Mouse (Mus musculus) forebrain, embryonic 12.5 days (tissue): ENCODE data around the gene Fto. TPM values are rescaled to one million over a fixed set of nuclear protein-coding genes. Genes with fewer than 3 reads are reported as not detected.

Experiments
- ATAC-seq: fragments of 200-750 bp; cut with Nextera tagmentation; 2 replicates; pipeline ENCODE4 v1.8.0; 2017; ENCODE audit warnings: moderate TSS enrichment; ENCODE audit not compliant: low FRiP score
- H3K27ac ChIP-seq: fragments of 300-500 bp; sonication (generic); 2 replicates; pipeline ENCODE4 v1.5.1; 2016; ENCODE audit warnings: mild to moderate bottlenecking
- H3K27me3 ChIP-seq: fragments of 300-500 bp; sonication (generic); 2 replicates; pipeline ENCODE4 v1.6.1; 2016; ENCODE audit warnings: mild to moderate bottlenecking
- H3K36me3 ChIP-seq: fragments of 300-500 bp; sonication (generic); replicated peaks from 2 replicates; pipeline ENCODE4 v1.6.1; 2016; ENCODE audit warnings: mild to moderate bottlenecking
- H3K4me1 ChIP-seq: fragments of 300-500 bp; sonication (generic); 2 replicates; pipeline ENCODE4 v1.6.1; 2016
- H3K4me2 ChIP-seq: fragments of 300-500 bp; sonication (generic); 2 replicates; pipeline ENCODE4 v1.6.1; 2016; ENCODE audit warnings: mild to moderate bottlenecking, moderate library complexity
- H3K4me3 ChIP-seq: fragments of 300-500 bp; sonication (generic); replicated peaks from 2 replicates; pipeline ENCODE4 v1.5.1; 2016; ENCODE audit warnings: mild to moderate bottlenecking
- H3K9ac ChIP-seq: fragments of 300-500 bp; sonication (generic); 2 replicates; pipeline ENCODE4 v1.6.1; 2016; ENCODE audit warnings: mild to moderate bottlenecking
- H3K9me3 ChIP-seq: fragments of 300-500 bp; sonication (generic); 2 replicates; pipeline ENCODE4 v1.6.1; 2016
- WGBS: fragments of 180-500 bp; shearing (Covaris S2); methylation state at CpG from one replicate; pipeline ENCODE4 v1.1.7; 2016; 5-methylcytosine and 5-hydroxymethylcytosine counted together
- polyA plus RNA-seq: library from polyadenylated mRNA; unstranded; fragments of >200 nt; fragmentation: Nextera tagmentation; extraction: Ambion mirVana; gene quantifications from 2 replicates; pipeline ENCODE4 v1.2.1, GENCODE M21; 2016

Gene Fto
- polyA plus RNA-seq, 1 experiment from 2014 or later: 105 TPM

GRCm38 (mm10) chr8:91576086-91576917, 263.0 kb downstream of the Fto start:
- Histone ChIP-seq H3K4me3 (no peak overlapping the region), H3K27ac (no peak overlapping the region), H3K27me3 (peaks cover 31% of the 10 kb centered on the region), H3K4me1 (peaks cover 39% of the 10 kb centered on the region), H3K4me2 (no peak overlapping the region), H3K9ac (no peak overlapping the region), H3K9me3 (no peaks in the 10 kb centered on the region), H3K36me3 (no peaks in the 10 kb centered on the region)
- no peak for ATAC-seq
- WGBS: 16% methylated on average over 17 of the region's 17 CpGs

GRCm38 (mm10) chr8:91576918-91577241, 263.6 kb downstream of the Fto start:
- Histone ChIP-seq H3K36me3 (no peaks in the 10 kb centered on the region), H3K4me3 (no peak overlapping the region), H3K9me3 (no peaks in the 10 kb centered on the region), H3K4me1 (peaks cover 34% of the 10 kb centered on the region), H3K9ac (no peak overlapping the region), H3K27me3 (peaks cover 31% of the 10 kb centered on the region), H3K4me2 (no peak overlapping the region), H3K27ac (no peak overlapping the region)
- WGBS: 25% methylated on average over 6 of the region's 6 CpGs
- no peak for ATAC-seq

GRCm38 (mm10) chr8:91577605-91578004, 264.3 kb downstream of the Fto start:
- peaks cover 27% of the 10 kb centered on the region for H3K4me1 ChIP-seq
- H3K27me3 ChIP-seq: peaks cover 26% of the 10 kb centered on the region
- no peak overlapping the region for H3K27ac ChIP-seq
- no peaks in the 10 kb centered on the region for H3K9me3 ChIP-seq
- WGBS: 93% methylated on average over 3 of the region's 3 CpGs
- no peak overlapping the region for H3K4me3 ChIP-seq
- ATAC-seq: no peak
- no peak overlapping the region for H3K9ac ChIP-seq
- no peak overlapping the region for H3K4me2 ChIP-seq
- H3K36me3 ChIP-seq: no peaks in the 10 kb centered on the region

DNA sequence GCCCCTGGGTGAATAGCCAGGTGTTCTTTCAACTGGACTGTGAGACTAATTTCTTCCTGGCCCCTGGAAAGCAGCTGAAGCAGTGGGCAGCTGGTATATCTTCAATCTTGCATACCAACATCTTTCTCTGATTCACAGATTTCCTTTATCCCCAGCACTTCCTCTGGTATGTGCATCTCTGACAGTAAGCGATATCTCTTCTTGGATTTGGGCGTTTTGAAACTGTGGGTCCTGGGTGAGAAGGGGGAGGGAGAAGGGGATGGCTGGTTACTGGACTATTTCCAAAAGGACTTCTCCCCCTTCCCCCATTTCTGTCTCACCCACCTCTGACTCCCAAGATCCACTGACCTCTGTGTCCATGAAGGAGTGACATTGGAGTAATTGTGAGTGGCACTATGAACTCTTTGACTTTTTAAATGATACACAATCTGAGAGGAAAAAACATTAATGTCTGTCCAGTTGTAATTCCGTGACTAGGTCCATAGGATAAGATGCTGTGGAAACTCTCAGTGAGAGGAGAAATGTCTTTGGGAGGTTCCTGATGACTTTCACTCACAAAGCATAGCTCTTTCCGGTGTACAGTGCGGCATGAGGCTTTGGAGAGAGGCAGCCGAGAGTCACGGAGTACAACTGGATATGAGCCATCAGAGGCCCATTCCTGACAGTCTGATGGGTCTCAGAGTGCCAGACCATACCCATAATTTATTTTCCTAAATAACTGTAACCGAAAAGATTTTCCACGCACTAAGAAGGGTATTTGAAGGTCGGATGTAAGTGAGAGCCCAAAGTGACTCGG, 271.5 kb downstream of the Fto start:
- 88% methylated on average over 11 of the region's 11 CpGs for WGBS

GRCm38 (mm10) chr8:91592436-91593105, 279.2 kb downstream of the Fto start:
- no peak for ATAC-seq
- no peak overlapping the region for H3K27ac ChIP-seq

More for the DNA sequence above, 271.5 kb downstream of the Fto start:
- Histone ChIP-seq H3K36me3 (no peaks in the 10 kb centered on the region), H3K27me3 (0 out of 2 replicates have a peak, but pooled peaks cover 3% of the 10 kb centered on the region), H3K4me1 (no peaks in the 10 kb centered on the region), H3K27ac (no peak overlapping the region), H3K9ac (no peak overlapping the region), H3K4me3 (no peak overlapping the region), H3K4me2 (no peak overlapping the region), H3K9me3 (no peaks in the 10 kb centered on the region)
- ATAC-seq: no peak

DNA sequence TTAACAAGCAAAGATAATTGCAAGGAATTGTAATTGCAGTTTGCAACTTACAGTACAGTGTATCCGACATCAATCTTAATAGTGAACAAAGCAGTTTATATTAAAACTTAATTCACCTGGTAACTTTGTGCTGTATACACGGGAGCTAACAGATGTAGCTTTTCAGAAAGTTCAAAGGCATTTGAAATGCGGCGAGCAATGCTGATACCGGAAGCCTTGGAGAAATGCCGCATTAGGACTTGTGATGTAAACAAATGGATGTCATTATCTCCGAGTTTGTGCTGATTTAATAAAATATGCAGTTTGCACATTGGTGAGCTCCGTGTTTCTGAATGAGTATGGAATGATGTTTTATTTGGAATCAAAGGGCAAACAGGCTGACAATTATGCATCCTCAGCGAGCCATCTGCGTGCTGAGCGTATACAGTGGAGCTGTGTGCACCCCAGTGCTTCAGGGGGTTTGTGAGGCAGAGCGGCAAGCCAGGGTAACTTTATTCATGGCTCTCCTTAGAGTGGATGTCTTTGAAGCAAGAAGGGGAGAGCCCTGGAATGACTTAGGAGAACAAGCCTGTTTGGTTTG, 280.0 kb downstream of the Fto start:
- H3K9me3 ChIP-seq: no peaks in the 10 kb centered on the region
- H3K36me3 ChIP-seq: no peaks in the 10 kb centered on the region
- H3K4me1 ChIP-seq: peaks cover 28% of the 10 kb centered on the region
- peaks cover 30% of the 10 kb centered on the region for H3K27me3 ChIP-seq
- no peak overlapping the region for H3K27ac ChIP-seq
- H3K4me2 ChIP-seq: no peak overlapping the region
- no peak overlapping the region for H3K4me3 ChIP-seq
- WGBS: 54% methylated on average over 12 of the region's 12 CpGs
- H3K9ac ChIP-seq: no peak overlapping the region
- ATAC-seq: no peak

More at GRCm38 (mm10) chr8:91592436-91593105, 279.2 kb downstream of the Fto start:
- H3K4me2 ChIP-seq: no peak overlapping the region
- WGBS: 20% methylated on average over 10 of the region's 10 CpGs
- peaks cover 27% of the 10 kb centered on the region for H3K27me3 ChIP-seq
- H3K4me3 ChIP-seq: no peak overlapping the region
- no peak overlapping the region for H3K9ac ChIP-seq
- peaks cover 28% of the 10 kb centered on the region for H3K4me1 ChIP-seq
- no peaks in the 10 kb centered on the region for H3K36me3 ChIP-seq
- no peaks in the 10 kb centered on the region for H3K9me3 ChIP-seq

DNA sequence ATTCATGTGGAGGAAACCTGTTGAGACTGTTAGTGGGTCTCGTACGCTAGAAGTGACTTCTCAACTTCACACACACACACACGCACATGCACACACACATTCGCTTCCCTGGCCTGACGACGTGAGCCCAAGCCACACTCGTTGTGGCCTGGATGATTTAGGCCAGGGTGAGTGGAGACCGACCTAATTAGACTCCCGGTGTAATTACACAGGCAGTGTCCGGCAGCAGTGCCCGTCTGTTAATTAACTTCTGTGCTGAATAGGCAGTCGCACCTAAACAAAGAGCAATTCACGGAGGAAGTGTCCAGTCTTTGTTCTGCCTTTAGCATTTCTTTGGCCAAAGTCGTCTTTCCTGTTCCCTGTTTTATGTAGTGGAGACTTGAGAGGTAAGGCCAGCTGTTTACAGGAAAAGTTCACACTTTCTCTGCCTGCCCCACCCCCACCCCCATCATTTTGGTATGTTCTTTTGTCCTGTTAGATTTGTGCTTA, 286.1 kb downstream of the Fto start:
- Histone ChIP-seq H3K36me3 (no peaks in the 10 kb centered on the region), H3K9ac (no peak overlapping the region), H3K4me2 (no peak overlapping the region), H3K27me3 (peaks cover 20% of the 10 kb centered on the region), H3K27ac (no peak overlapping the region), H3K4me3 (no peak overlapping the region), H3K9me3 (no peaks in the 10 kb centered on the region), H3K4me1 (peaks cover 11% of the 10 kb centered on the region)
- 15% methylated on average over 14 of the region's 14 CpGs for WGBS
- no peak for ATAC-seq

GRCm38 (mm10) chr8:91603751-91604150, 290.4 kb downstream of the Fto start:
- Histone ChIP-seq H3K27me3 (peaks cover 14% of the 10 kb centered on the region), H3K36me3 (no peaks in the 10 kb centered on the region), H3K4me2 (no peak overlapping the region), H3K27ac (no peak overlapping the region), H3K9me3 (no peaks in the 10 kb centered on the region), H3K4me3 (no peak overlapping the region), H3K4me1 (peaks cover 11% of the 10 kb centered on the region), H3K9ac (no peak overlapping the region)
- no peak for ATAC-seq
- WGBS: 94% methylated on average over 9 of the region's 9 CpGs

- no peak overlapping the region for H3K27ac ChIP-seq
- peaks cover 4% of the 10 kb centered on the region for H3K4me1 ChIP-seq
- H3K9me3 ChIP-seq: no peaks in the 10 kb centered on the region
- H3K27me3 ChIP-seq: peaks cover 28% of the 10 kb centered on the region
- H3K4me3 ChIP-seq: no peak overlapping the region
- no peak for ATAC-seq
- 84% methylated on average over 8 of the region's 8 CpGs for WGBS
- no peaks in the 10 kb centered on the region for H3K36me3 ChIP-seq
- H3K9ac ChIP-seq: no peak overlapping the region
- no peak overlapping the region for H3K4me2 ChIP-seq
Observed at GRCm38 (mm10) chr8:91605901-91606300, 292.6 kb downstream of the Fto start.

DNA sequence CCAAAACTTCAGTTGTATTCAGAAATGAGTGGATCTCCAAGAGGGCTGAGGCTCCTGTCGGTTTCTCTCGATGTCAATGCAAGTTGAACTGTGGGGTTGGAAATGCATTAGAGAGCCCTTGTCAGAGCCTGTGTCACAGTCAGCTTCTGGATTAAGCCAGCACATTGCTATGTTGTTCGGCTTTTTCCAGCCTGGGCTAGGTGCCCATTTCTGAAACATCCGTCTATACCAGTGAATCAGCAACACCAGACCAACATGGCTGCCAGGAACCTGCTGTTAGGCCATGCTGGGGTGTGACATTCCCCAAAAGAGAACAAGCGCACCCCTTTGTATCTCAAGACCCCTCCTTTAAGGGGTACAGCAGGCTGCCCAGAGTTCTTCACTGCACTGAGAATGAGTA, 293.8 kb downstream of the Fto start:
- 93% methylated on average over 5 of the region's 5 CpGs for WGBS

GRCm38 (mm10) chr8:91611191-91611590, 297.9 kb downstream of the Fto start:
- H3K27me3 ChIP-seq: peaks cover 61% of the 10 kb centered on the region
- H3K27ac ChIP-seq: no peak overlapping the region
- no peaks in the 10 kb centered on the region for H3K36me3 ChIP-seq
- H3K4me1 ChIP-seq: peaks cover 47% of the 10 kb centered on the region
- no peak overlapping the region for H3K4me2 ChIP-seq
- ATAC-seq: no peak
- WGBS: 78% methylated on average over 7 of the region's 7 CpGs
- H3K4me3 ChIP-seq: no peak overlapping the region
- no peaks in the 10 kb centered on the region for H3K9me3 ChIP-seq
- no peak overlapping the region for H3K9ac ChIP-seq

More for the DNA sequence above, 293.8 kb downstream of the Fto start:
- H3K27me3 ChIP-seq: peaks cover 34% of the 10 kb centered on the region
- no peaks in the 10 kb centered on the region for H3K9me3 ChIP-seq
- H3K36me3 ChIP-seq: no peaks in the 10 kb centered on the region
- no peak overlapping the region for H3K27ac ChIP-seq
- H3K4me1 ChIP-seq: peaks cover 16% of the 10 kb centered on the region
- no peak overlapping the region for H3K9ac ChIP-seq
- no peak overlapping the region for H3K4me3 ChIP-seq
- H3K4me2 ChIP-seq: no peak overlapping the region
- ATAC-seq: no peak
